Mouse (Mus musculus) heart, adult 2 months (tissue): ENCODE measurements around the gene Cr2.
"Not testable (repeated sequence)": the region's sequence is repeated elsewhere in the genome, so short reads cannot be mapped to it uniquely, and the experiment has no call there.

Experiments
- CTCF ChIP-seq: fragments of 200-600 bp; IDR thresholded peaks from 2 replicates; pipeline ENCODE4 v1.8.1; 2022; ENCODE audit warnings: antibody characterized with exemption, mild to moderate bottlenecking, moderate library complexity
- POLR2A ChIP-seq: fragments of 200-500 bp; IDR thresholded peaks from 2 replicates; pipeline ENCODE4 v1.6.1; 2011; ENCODE audit warnings: mild to moderate bottlenecking, low read depth, low read length, control low read depth; ENCODE audit not compliant: insufficient read depth

DNA sequence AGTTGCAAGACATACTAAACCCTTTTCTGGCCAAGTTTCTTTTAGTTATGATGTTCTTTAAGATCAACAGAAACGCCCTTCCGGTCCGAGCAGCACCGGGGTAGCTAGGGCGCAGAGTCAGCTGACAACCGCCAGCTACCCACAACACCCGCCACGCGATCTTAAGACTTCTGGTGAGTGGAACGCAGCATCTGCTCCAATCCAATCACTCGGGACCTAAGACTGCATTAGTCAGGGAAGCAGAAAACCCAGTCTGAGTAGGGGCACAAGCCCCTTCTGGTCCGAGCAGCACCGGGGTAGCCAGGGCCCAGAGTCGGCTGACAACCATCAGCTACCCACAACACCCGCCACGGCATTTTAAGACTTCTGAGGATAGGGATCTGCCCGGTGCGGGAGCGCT lies 36.3 kb upstream of the Cr2 start:
- TF ChIP-seq CTCF, POLR2A: not testable (repeated sequence)
